Mouse (Mus musculus) heart, postnatal 0 days (tissue): ENCODE measurements around the gene Asic2.

Experiments
- CTCF ChIP-seq: IDR thresholded peaks from 2 replicates; pipeline ENCODE4 v1.5.1; 2016; ENCODE audit warnings: antibody characterized with exemption, control low read depth, low read depth
- EP300 ChIP-seq: IDR thresholded peaks from 2 replicates; pipeline ENCODE4 v1.6.1; 2016; ENCODE audit warnings: antibody characterized with exemption, low read depth

- TF ChIP-seq CTCF (no peak), EP300 (no peak)
Measured at GRCm38 (mm10) chr11:81386185-81386584, 582.1 kb downstream of the Asic2 start.
